Mouse (Mus musculus): ENCODE measurements around the gene A530064D06Rik. TPM values are rescaled to one million over a fixed set of nuclear protein-coding genes. Genes with fewer than 3 reads are reported as not detected.

Gene A530064D06Rik
- total RNA-seq, 1 experiment from 2014 or later: not detected

Other genes with a start within 250 kb of the A530064D06Rik start
- gene Foxp4, start 242.6 kb downstream of the A530064D06Rik start, total RNA-seq (2021): 25.1 and 33.4 TPM in 2 replicates
- gene 1700122O11Rik, start 129.0 kb downstream of the A530064D06Rik start, total RNA-seq (2021): not detected in 2 replicates
- not detected in 2 replicates for gene 1700067P10Rik, start 78.0 kb downstream of the A530064D06Rik start, total RNA-seq (2021)
- not detected in 2 replicates for gene 9830107B12Rik, start 21.0 kb downstream of the A530064D06Rik start, total RNA-seq (2021)
- gene Trem1, start 65.5 kb upstream of the A530064D06Rik start, total RNA-seq (2021): not detected in 2 replicates
- not detected in 2 replicates for gene Trem3, start 80.5 kb upstream of the A530064D06Rik start, total RNA-seq (2021)
- 0.52 and 1.00 TPM in 2 replicates for gene Treml4, start 97.0 kb upstream of the A530064D06Rik start, total RNA-seq (2021)
- 0.15 TPM in 1 of 2 replicates, not detected in the other for gene Treml2, start 132.2 kb upstream of the A530064D06Rik start, total RNA-seq (2021)
- gene B430306N03Rik, start 148.9 kb upstream of the A530064D06Rik start, total RNA-seq (2021): 0.12 TPM in 1 of 2 replicates, not detected in the other
- 1.00 and 1.7 TPM in 2 replicates for gene Trem2, start 179.1 kb upstream of the A530064D06Rik start, total RNA-seq (2021)
- gene Treml1, start 192.6 kb upstream of the A530064D06Rik start, total RNA-seq (2021): not detected in 2 replicates
- gene Nfya, start 242.6 kb upstream of the A530064D06Rik start, total RNA-seq (2021): 36.6 and 39.2 TPM in 2 replicates
- gene Oard1, start 242.7 kb upstream of the A530064D06Rik start, total RNA-seq (2021): 21.5 and 31.2 TPM in 2 replicates